Mouse (Mus musculus): ENCODE measurements around the gene Ano6.

GRCm38 (mm10) chr15:95872447-95872846 is 81.8 kb downstream of the Ano6 start:
- TF ChIP-seq CTCF (IDR thresholded peaks at IDR 0.05; ENCODE audit: control insufficient read depth, insufficient read depth, low read length) (no peak), POLR2A (IDR thresholded peaks at IDR 0.05; ENCODE audit: borderline replicate concordance, control insufficient read depth, low read depth, low read length) (no peak)

Measured in bone marrow, adult 2 months (tissue).